Mouse (Mus musculus) cerebellum, adult (tissue): ENCODE results near the gene Dnajb3.
"Not testable (repeated sequence)": the region's sequence is repeated elsewhere in the genome, so short reads cannot be mapped to it uniquely, and the experiment has no call there.

Experiments
- ATAC-seq: cut with Nextera tagmentation; 2 replicates; pipeline ENCODE4 v1.9.2; 2017; ENCODE audit warnings: mild to moderate bottlenecking, moderate library complexity, mixed read lengths; ENCODE audit not compliant: insufficient number of reproducible peaks, low FRiP score, low TSS enrichment

Gene Dnajb3

DNA sequence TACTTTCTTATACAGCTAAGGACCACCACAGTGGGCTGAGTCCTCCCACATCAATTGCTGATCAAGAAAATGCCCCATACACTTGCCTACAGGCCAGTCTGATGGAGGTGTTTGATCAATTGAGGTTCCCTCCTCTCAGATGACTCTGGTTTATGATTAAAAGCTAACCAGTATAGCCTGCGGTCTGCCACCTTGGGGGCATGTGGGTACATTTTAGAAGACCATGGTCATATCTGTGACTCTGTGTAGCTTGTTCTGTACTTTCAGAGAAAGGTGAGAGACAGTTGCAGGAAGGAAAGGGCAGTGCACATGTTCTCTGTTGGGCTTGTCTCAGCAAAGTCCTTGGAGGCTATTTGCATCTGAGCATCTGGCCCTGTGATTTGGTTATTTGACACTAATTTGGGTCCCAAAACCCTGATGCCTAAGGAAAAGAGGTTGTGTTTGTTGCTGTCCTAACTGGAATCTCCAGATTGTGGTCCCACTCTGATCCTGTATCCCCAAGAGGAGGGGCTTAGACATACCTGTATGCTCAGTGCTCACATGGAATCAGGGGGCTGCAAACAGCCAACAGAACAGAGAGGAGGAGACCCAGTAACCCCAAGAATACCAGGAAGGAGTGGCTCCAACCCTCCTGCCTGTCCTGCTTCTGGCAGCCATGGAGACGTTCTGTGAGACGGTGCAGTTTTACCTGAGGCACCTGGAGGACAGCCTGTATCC is 27.2 kb upstream of the Dnajb3 start:
- ATAC-seq, result no peak

DNA sequence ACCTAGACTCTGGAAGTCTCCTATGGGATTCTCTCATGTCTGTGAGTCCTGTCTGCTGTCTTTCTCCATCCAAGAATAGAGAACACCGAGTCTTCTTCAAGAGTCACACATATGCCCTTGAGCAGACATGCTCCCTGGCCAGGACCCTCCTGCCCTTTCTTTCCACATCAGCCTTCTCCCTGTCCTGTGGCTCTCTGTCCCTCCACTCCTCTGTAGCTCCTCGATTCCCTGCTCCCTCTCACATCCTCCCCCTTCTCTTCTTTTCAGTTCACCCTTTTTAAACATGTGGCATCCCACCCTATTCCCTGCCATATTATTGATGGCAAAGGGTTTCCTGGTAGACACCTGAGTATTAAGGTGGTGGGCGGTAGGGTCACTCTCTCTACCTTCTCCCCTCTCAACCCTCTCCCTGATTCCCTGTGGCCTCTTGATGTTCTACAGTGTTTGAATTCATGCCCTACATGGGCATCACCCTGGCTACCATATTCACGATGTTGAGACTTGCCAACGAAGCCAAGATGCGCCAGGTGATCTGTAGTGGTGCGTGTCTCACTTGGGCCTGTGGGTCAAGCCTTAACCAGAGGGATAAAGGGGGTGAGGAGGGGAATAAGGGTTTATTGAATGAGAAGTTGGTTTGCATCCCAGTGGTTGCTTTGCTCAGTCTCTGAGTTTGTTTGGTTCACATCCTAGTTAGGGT is 26.4 kb upstream of the Dnajb3 start:
- ATAC-seq, result no peak

DNA sequence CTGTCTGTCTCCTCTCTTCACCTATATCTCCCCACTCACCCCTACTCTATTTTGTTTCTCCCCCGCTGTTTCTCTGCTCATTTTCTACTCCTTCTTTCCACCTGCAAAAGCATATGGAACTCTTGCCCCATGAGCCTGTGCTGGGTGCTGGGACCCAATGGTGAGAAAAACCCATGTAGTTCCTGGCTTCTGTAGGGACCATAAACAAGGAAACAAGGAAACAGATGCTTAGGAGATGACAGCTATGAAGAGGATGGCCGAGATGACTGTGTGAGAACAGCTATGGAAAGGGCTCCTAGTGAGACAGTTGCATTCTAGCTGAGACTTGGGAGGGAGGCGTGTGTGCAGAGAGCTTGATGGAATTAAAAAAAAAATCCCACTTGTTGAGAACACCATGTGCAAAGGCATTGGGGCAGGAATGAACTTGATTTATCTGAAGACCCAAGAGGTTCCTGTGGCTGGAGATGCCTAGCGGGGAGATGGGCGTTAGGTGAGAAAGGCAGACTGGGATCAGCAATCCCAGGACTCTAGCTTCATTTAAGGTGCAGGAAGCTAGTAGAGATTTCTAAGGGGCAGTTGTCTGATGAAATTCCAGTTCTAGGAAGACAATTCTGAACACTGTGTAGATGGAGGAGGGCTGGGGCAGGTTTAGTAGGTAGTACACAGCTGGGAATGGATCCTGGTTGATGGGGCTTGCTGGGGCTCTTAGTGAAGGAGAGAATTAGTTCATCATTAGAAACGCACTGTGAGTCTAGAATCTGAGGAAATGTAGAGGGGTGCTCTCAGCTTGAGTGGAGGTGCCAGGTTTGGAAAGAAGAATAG is 25.6 kb upstream of the Dnajb3 start:
- no peak for ATAC-seq

GRCm38 (mm10) chr1:88230421-88230820 is 24.8 kb upstream of the Dnajb3 start:
- ATAC-seq, result no peak

GRCm38 (mm10) chr1:88229986-88230385 is 24.4 kb upstream of the Dnajb3 start:
- ATAC-seq, result no peak

GRCm38 (mm10) chr1:88229566-88229965 is 24.0 kb upstream of the Dnajb3 start:
- no peak for ATAC-seq

GRCm38 (mm10) chr1:88228121-88228520 is 22.5 kb upstream of the Dnajb3 start:
- ATAC-seq, result no peak

DNA sequence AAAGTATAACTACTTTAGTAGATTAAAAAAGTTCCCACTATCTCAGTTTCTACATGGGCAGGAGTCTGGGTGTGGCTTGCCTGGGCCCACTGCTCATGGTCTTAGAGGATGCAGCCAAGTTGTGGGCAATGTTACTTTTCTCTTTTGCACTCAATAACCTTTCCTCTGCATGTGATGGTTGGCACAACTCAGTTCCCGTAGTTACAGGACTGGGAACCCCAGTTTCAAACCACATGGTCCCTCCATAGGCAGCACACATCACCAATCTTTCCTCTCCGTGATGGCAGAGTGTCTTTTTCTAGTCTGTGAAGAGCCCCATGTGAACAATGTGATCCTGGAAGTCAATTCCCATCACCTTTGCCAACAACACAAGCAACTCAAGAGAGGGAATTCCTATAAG is 21.9 kb upstream of the Dnajb3 start:
- no peak for ATAC-seq

DNA sequence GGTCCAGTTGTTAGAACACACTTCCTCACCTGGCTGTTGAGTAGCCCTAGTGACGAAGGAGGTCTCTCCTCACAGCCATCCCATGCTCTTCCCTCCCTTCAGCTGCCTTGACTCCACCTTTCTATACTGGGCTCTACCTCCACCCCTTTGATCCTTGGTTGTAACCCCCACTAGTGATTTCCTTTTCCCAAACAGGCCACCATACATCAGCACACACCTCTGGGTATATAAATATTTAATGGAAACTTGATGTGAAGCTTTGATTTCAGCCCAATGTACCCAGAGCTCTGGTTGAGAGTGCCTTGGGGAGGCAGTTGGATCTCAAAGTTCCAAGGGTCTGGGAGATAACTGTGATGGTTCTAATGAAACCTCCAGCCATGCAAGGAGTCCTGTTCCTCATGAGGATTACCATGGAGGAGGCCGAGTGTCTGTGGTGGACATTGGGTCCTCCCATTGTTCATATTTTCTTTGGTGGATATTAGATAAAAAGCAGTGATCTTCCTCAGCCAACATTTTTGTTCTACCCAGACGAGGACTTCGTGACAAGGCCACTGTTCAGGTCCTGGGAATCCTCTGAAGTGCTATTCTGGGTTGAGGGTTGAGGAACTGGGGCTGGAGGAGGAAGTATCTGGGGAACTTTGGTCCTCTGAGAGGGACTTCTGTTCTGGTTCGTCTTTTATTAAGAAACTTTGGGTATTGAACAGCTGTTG is 21.2 kb upstream of the Dnajb3 start, which contains the start of gene Mroh2a:
Mroh2a (plus strand) TSS at position 317 of the 710 bp plus-strand sequence.
- ATAC-seq, result no peak

- ATAC-seq, result no peak
Observed at GRCm38 (mm10) chr1:88225741-88226140, 20.2 kb upstream of the Dnajb3 start.

DNA sequence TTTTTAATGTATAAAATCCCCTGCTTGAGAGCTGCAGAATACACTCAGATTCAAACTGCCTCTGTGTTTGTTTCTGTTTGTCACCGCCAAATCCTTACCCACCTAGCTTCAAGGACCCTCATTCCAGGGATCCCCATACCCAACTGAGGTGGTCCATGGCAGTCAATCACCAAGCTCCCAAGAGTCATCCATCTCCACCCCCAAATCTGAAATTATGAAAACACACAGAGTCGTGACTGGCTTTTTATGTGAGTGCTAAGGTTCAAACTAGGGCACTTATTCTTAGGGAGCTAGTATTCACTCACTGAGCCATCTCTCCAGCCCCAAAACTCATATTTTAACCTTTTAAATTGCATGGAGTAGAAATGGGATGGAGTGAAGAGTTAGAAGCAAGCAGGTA is 19.7 kb upstream of the Dnajb3 start:
- not testable (repeated sequence) for ATAC-seq

DNA sequence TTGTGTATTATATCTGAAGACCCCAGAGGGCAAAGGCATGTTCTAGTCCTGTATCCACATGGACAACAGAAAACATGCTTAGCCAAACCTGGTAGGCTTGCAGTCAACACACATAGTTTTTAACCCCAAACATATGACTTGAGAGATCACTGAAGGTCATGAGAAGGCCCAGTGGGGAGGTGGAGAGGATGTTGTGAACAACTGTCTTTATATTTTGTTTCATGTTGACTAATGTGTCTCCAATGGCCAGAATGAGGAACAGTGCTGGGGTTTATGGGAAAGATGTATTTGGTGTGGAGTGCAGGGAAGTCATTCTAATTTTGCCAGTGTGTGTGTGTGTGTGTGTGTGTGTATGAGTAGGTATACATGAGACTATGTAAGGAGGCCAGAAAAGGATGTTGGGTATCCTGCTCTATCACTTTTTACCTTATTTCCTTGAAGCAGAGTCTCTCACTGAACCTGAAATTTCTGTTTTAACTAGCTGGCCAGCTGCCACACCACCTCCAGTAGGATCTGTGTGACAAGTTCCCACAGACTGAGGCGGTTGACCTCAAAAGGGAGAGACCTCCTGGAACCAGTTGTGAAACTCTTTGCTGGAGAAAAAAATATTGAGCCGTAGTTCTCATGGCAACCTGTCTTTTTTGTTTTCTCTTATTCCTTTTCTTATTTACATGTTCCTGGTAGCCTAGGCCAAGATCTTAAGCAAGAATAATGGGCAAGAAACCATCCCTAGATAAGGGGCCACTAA is 18.6 kb upstream of the Dnajb3 start:
- no peak for ATAC-seq

GRCm38 (mm10) chr1:88223591-88223990 is 18.0 kb upstream of the Dnajb3 start:
- ATAC-seq, result no peak

DNA sequence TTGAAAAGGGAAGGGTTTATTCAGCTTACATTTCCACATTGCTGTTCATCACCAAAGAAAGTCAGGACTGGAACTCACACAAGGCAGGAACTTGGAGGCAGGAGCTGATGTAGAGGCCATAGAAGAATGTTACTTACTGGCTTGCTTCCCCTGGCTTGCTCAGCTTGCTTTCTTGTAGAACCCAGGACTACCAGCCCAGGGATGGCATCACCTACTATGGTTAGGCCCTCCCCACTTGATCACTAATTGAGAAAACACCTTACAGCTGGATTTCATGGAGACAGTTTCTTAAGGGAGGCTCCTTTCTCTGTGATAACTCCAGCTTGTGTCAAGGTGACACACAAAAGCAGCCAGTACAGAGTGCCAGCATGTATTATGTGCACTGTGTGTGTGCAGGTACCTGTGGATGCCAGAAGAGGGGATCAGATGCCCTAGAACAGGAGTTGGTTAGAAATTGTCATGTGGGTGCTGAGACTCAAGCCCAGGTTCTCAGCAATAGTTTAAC is 17.5 kb upstream of the Dnajb3 start:
- ATAC-seq, result not testable (repeated sequence)

- ATAC-seq, result no peak
Observed at GRCm38 (mm10) chr1:88222216-88222615, 16.6 kb upstream of the Dnajb3 start.

DNA sequence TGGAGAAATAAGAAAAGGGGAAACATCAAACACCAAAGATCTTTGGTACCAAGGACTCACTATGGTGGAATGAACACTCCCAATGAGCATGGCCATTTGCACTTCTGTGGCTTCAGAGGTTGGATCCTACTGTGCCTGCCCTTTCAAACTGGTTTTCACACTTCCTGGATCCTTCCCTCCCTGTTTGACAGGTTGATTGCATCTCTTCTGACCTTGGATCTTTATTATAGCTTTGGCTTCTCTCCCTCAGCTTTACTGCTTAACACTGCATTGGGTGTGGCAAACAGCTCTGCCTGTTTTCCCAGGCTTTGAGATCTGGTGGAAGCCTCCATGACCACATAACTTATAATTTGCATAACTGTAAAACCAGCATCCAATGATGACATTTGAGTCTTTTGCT is 14.8 kb upstream of the Dnajb3 start:
- ATAC-seq, result no peak

DNA sequence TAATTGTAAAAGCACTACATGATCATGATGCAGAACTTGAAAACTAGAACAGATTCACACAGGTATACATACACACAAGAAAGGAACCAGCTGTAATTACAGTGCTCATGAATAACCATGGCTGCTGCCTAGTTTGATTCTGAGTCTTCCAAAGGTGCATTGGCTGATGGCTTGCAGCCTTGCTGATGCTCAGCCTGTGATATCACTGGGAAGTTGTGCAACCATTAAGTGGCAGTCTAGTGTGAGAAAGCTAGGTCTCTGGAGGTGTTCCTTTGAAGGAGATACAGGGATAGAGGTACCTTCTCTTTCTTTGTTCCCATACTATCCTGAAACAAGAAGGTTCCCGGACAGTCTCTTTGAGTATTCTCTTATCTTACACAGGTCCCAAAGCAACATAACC is 13.5 kb upstream of the Dnajb3 start:
- ATAC-seq, result no peak

GRCm38 (mm10) chr1:88218591-88218990 is 13.0 kb upstream of the Dnajb3 start:
- ATAC-seq, result no peak

- ATAC-seq, result no peak
Observed at GRCm38 (mm10) chr1:88218051-88218450, 12.5 kb upstream of the Dnajb3 start.

- ATAC-seq, result no peak
Observed at GRCm38 (mm10) chr1:88217576-88217975, 12.0 kb upstream of the Dnajb3 start.
